Mouse (Mus musculus) left cerebral cortex, postnatal 36 days (tissue): ENCODE results near the gene Klk1b5. TPM values are rescaled to one million over a fixed set of nuclear protein-coding genes. Genes with fewer than 3 reads are reported as not detected.
"Not testable (repeated sequence)": the region's sequence is repeated elsewhere in the genome, so short reads cannot be mapped to it uniquely, and the experiment has no call there.

Experiments
- DNase-seq, 2 experiments: peaks; one replicate each; pipeline ENCODE4 v3.0.0; 2021 to 2022; ENCODE audit warnings: low spot score in 2 of 2, mixed read lengths in 1 of 2
- intact Hi-C: fragments of 180-260 bp; cut with DNase I; formaldehyde crosslinking; loops from one replicate; pipeline ENCODE4 v1.15.1; 2025
- total RNA-seq, 2 experiments: library from RNA; stranded (reverse); gene quantifications; 2 replicates each; pipeline ENCODE4 v1.2.3; 2021

The Klk1b5 gene
- not detected for total RNA-seq

GRCm38 (mm10) chr7:44215645-44216044 lies at the start of gene Klk1b5:
TSS of gene Klk1b5 (plus strand) at chr7:44215945.
- intact Hi-C loops: no loop called here
- no peak for DNase-seq

- intact Hi-C loops: no loop called here
- no peak for DNase-seq
Measured at GRCm38 (mm10) chr7:44179299-44180045, 36.3 kb upstream of the Klk1b5 start.

DNA sequence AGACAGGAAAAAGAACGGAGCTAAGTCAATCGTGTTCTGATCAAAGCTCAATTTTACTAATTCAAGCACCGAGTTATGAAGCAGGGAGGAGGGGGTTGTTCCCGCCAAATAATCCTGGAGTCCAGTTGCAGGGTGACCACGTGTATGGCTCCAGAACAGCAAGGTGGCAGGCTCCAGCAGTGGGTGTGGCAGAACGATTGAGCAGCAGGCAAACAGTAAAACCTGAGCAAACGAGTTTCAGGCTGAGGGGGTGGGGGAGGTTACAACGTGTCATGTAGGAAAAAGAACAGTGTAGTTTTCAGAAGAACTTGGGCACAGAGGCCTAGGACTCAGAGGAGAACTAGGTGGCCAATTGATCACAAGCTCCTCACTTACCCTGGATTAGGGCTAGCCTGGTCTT lies 29.2 kb upstream of the Klk1b5 start:
- intact Hi-C loops, DNase-seq: not testable (repeated sequence)

DNA sequence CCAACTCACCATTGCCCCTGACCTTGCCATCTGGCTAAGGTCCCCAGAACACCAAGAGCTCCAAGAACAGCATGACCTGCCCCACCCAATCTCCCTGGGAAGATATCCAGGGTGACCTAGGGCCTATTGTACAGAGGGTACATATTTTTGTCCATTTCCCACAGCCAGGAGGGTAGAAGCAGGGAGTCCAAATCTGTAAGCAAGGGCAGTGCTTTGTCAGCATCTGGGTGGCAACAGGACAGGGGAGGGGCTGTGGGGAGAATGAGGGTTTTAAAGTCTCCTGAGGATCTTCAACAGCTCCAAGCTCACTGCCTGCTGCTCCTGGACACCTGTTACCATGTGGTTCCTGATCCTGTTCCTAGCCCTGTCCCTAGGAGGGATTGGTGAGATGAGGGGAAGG lies 27.8 kb upstream of the Klk1b5 start, which contains the start of gene Klk1b24:
Klk1b24 (plus strand) TSS at position 301 of the 400 bp plus-strand sequence.
- intact Hi-C loops, DNase-seq: not testable (repeated sequence)

DNA sequence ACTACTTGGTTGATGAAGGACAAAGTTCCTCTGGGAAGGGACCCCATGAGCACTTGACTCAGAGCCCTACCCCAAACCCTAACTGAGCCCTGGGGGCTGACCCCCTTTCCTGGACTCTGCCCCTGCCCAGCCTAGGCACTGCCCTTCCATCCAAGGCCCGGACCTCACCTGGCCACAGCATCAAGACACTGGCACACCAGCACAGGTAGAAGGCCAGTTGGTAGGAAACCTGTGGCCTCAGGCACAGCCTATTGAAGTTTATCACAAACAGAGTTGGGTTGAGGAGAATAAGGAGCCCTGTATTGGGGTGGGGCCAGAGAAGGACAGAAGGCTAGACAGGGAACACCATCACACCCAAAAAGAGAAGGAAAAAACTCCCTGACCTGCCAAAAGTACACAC lies 22.3 kb upstream of the Klk1b5 start:
- intact Hi-C loops, DNase-seq: not testable (repeated sequence)

GRCm38 (mm10) chr7:44197891-44198290 lies 17.9 kb upstream of the Klk1b5 start, which contains the start of gene Klk1b3:
TSS of gene Klk1b3 (plus strand) at chr7:44198191.
- intact Hi-C loops: no loop called here
- DNase-seq: no peak

- intact Hi-C loops, DNase-seq: not testable (repeated sequence)
Measured at GRCm38 (mm10) chr7:44207135-44207534, 8.6 kb upstream of the Klk1b5 start, which contains the start of gene Klk1b4. TSS of gene Klk1b4 (plus strand) at chr7:44207435.

DNA sequence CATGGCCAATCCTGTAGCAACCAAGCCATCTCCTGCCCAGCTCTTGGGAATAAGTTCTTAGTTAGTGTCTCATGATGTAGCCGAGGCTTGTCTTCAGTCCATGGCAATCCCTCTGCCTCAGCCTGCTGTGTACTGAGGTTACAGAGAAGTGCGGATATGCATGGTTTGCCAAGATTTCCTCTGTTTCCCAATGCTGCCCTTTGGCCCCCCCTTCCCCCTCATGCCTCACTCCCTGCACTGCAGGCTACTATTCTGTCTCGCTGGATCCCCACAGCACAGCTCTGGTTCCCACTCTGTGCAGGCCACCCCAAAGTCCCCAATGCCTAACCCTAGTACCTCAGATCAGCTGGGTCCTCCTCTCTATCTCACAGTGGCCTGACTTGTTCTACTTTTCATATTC lies 7.4 kb upstream of the Klk1b5 start:
- no peak for DNase-seq
- intact Hi-C loops: no loop called here

GRCm38 (mm10) chr7:44221601-44222000 lies 5.9 kb downstream of the Klk1b5 start:
- DNase-seq, intact Hi-C loops: not testable (repeated sequence)

GRCm38 (mm10) chr7:44222335-44222734 lies 6.6 kb downstream of the Klk1b5 start:
- intact Hi-C loops, DNase-seq: not testable (repeated sequence)

GRCm38 (mm10) chr7:44225076-44225475 lies 9.3 kb downstream of the Klk1b5 start, which contains the start of gene Klk1:
TSS of gene Klk1 (plus strand) at chr7:44225360.
- DNase-seq: no peak
- intact Hi-C loops: no loop called here

GRCm38 (mm10) chr7:44235909-44236308 lies 20.2 kb downstream of the Klk1b5 start, which contains the start of gene Gm36864:
TSS of gene Gm36864 (plus strand) at chr7:44236177.
- intact Hi-C loops: no loop called here
- DNase-seq: no peak

GRCm38 (mm10) chr7:44239913-44240312 lies 24.2 kb downstream of the Klk1b5 start:
- intact Hi-C loops: no loop called here
- no peak for DNase-seq

GRCm38 (mm10) chr7:44240712-44241111 lies 25.0 kb downstream of the Klk1b5 start:
- DNase-seq: no peak
- intact Hi-C loops: no loop called here

- intact Hi-C loops: no loop called here
- DNase-seq: no peak
Measured at GRCm38 (mm10) chr7:44241163-44241562, 25.4 kb downstream of the Klk1b5 start.

DNA sequence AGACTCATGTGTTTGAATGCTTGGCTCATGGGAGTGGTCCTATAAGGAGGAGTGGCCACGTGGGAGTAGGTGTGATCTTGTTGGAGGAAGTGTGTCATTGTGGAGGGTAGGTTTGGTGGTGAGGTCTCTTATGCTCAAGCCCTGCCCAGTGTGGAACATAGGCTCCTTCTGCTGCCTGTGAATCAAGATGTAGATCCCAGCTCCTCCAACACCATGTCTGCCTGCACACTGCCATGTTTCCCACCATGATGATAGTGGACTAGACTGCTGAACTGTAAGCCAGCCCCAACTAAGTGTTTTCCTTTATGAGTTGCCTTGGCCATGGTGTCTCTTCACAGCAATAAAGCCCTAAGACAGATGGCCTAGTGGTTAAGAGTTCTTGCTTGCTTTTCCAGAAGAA lies 28.3 kb downstream of the Klk1b5 start:
- intact Hi-C loops: no loop called here
- no peak for DNase-seq

GRCm38 (mm10) chr7:44246055-44246983 lies 30.6 kb downstream of the Klk1b5 start, which contains the start of the genes 1700028J19Rik and 2410002F23Rik:
TSS of gene 1700028J19Rik (minus strand) at chr7:44246695.
TSS of gene 2410002F23Rik (plus strand) at chr7:44246722.
- intact Hi-C loops: no loop called here

DNA sequence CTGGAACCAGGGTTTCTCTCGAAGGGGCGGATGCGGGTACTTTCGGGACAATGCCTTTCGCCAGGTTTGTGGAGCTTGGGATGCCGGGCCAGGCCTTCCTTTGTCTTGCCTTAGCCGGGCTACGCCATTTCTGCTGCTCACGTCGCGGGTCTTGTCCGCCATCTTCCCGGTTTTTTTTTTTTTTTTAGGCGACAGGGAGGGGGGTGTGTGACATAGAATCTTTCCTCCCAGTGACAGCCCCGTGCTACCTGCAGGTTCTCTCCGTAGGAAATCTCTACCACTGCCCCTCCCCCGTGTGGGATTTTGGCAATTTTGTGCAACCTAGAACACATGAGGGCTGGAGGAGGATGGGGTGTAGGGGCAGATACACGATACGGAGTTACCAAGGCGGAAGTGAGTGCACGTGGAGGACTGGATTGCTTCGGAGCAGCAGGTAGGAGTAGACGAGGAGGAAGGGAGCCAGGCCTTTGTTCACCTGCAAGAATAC lies 31.3 kb downstream of the Klk1b5 start:
- intact Hi-C loops: no loop called here
- DNase-seq: peak in 1 of 2 experiments; percentile 63

More at GRCm38 (mm10) chr7:44246055-44246983, 30.6 kb downstream of the Klk1b5 start, which contains the start of the genes 1700028J19Rik and 2410002F23Rik:
- peak; percentile 90 to 92 for DNase-seq

DNA sequence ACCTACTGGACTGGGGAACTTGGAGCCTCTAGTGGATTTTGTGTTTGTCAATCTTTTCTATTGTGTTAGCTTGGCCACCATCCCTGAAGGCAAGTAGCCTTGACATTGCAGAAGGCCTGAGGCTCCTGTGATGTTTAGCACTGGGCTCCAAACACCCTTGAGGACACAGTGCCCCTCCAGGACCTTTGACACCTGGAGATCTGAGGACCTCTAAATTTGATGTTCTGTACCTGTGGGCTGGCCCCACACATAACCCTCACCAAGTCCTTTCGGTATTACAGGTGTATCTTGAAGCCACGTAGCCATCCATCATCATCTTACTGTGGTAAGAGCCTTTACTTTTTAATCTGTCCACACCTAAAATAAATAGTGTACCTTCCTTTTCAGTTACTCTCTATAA lies 32.2 kb downstream of the Klk1b5 start:
- no peak for DNase-seq
- intact Hi-C loops: no loop called here

- intact Hi-C loops: no loop called here
- no peak for DNase-seq
Measured at GRCm38 (mm10) chr7:44249248-44249647, 33.5 kb downstream of the Klk1b5 start.
